Mouse (Mus musculus) lung, embryonic 16.5 days (tissue): ENCODE measurements around the gene Cfap97d2. TPM values are rescaled to one million over a fixed set of nuclear protein-coding genes. Genes with fewer than 3 reads are reported as not detected.
A peak's percentile ranks its signal among the peaks of the same experiment; 100 is the strongest.

Experiments used
- ATAC-seq: fragments of 200-750 bp; cut with Nextera tagmentation; 2 replicates; pipeline ENCODE4 v1.8.0; 2017; ENCODE audit warnings: low read depth, mild to moderate bottlenecking, moderate library complexity
- H3K27ac ChIP-seq: fragments of 300-500 bp; sonication (generic); 2 replicates; pipeline ENCODE4 v1.5.1; 2014; ENCODE audit warnings: mild to moderate bottlenecking, control low read depth, low read length
- H3K27me3 ChIP-seq: fragments of 300-500 bp; sonication (generic); 2 replicates; pipeline ENCODE4 v1.6.1; 2014; ENCODE audit warnings: low read depth, low read length, mixed read lengths; ENCODE audit not compliant: control insufficient read depth, insufficient read depth
- H3K36me3 ChIP-seq: fragments of 300-500 bp; sonication (generic); 2 replicates; pipeline ENCODE4 v1.6.1; 2014; ENCODE audit warnings: low read length; ENCODE audit not compliant: control insufficient read depth, insufficient read depth
- H3K4me1 ChIP-seq: fragments of 300-500 bp; sonication (generic); replicated peaks from 2 replicates; pipeline ENCODE4 v1.6.1; 2014; ENCODE audit warnings: low read length, mixed read lengths; ENCODE audit not compliant: control insufficient read depth, insufficient read depth
- H3K4me2 ChIP-seq: fragments of 300-500 bp; sonication (generic); 2 replicates; pipeline ENCODE4 v1.6.1; 2014; ENCODE audit warnings: low read depth, low read length, control low read depth
- H3K4me3 ChIP-seq: fragments of 300-500 bp; sonication (generic); 2 replicates; pipeline ENCODE4 v1.5.1; 2014; ENCODE audit warnings: mild to moderate bottlenecking, low read length, control low read depth
- H3K9ac ChIP-seq: fragments of 300-500 bp; sonication (generic); 2 replicates; pipeline ENCODE4 v1.6.1; 2014; ENCODE audit warnings: low read length, control low read depth
- H3K9me3 ChIP-seq: fragments of 300-500 bp; sonication (generic); 2 replicates; pipeline ENCODE4 v1.6.1; 2016; ENCODE audit warnings: low read length; ENCODE audit not compliant: control insufficient read depth
- WGBS: fragments of 180-500 bp; shearing (Covaris S2); extraction: QIAGEN DNeasy Blood & Tissue Kit; methylation state at CpG from one replicate; pipeline ENCODE4 v1.1.7; 2014; 5-methylcytosine and 5-hydroxymethylcytosine counted together
- polyA plus RNA-seq: library from polyadenylated mRNA; unstranded; fragments of >200 nt; fragmentation: Nextera tagmentation; extraction: Ambion mirVana; gene quantifications from 2 replicates; pipeline ENCODE4 v1.2.1, GENCODE M21; 2015

Cfap97d2 gene
- polyA plus RNA-seq, 1 experiment from 2014 or later, result 0.29 TPM

GRCm38 (mm10) chr8:13695203-13695867 lies 10.4 kb upstream of the Cfap97d2 start:
- Histone ChIP-seq H3K36me3 (no peaks in the 10 kb centered on the region), H3K27me3 (no peaks in the 10 kb centered on the region), H3K4me2 (no peak overlapping the region), H3K9me3 (no peaks in the 10 kb centered on the region), H3K9ac (no peak overlapping the region), H3K27ac (no peak overlapping the region), H3K4me3 (no peak overlapping the region), H3K4me1 (peaks cover 3% of the 10 kb centered on the region; the same call in 1 of the 2 replicates)
- no peak for ATAC-seq
- whole genome bisulfite sequencing, result 83% methylated on average over 10 of the region's 10 CpGs

- Histone ChIP-seq H3K27ac (no peak overlapping the region), H3K4me1 (peaks cover 3% of the 10 kb centered on the region; the same call in 1 of the 2 replicates), H3K36me3 (no peaks in the 10 kb centered on the region), H3K9ac (no peak overlapping the region), H3K9me3 (no peaks in the 10 kb centered on the region), H3K27me3 (no peaks in the 10 kb centered on the region), H3K4me2 (no peak overlapping the region), H3K4me3 (no peak overlapping the region)
- 66% methylated on average over 4 of the region's 4 CpGs for WGBS
- no peak for ATAC-seq
These were observed 9.5 kb upstream of the Cfap97d2 start for GRCm38 (mm10) chr8:13696157-13696556.

- Histone ChIP-seq H3K36me3 (no peaks in the 10 kb centered on the region), H3K4me2 (no peak overlapping the region), H3K9me3 (no peaks in the 10 kb centered on the region), H3K27ac (no peak overlapping the region), H3K4me1 (peaks cover 7% of the 10 kb centered on the region), H3K9ac (no peak overlapping the region), H3K27me3 (no peaks in the 10 kb centered on the region), H3K4me3 (no peak overlapping the region)
- ATAC-seq, result no peak
- WGBS, result 74% methylated on average over 8 of the region's 8 CpGs
These were observed 8.5 kb upstream of the Cfap97d2 start for GRCm38 (mm10) chr8:13697196-13697595.

- Histone ChIP-seq H3K4me2 (no peak overlapping the region), H3K9me3 (no peaks in the 10 kb centered on the region), H3K4me1 (peaks cover 12% of the 10 kb centered on the region), H3K27ac (no peak overlapping the region), H3K4me3 (no peak overlapping the region), H3K27me3 (no peaks in the 10 kb centered on the region), H3K36me3 (no peaks in the 10 kb centered on the region), H3K9ac (no peak overlapping the region)
- ATAC-seq, result no peak
- WGBS, result 65% methylated on average over 8 of the region's 8 CpGs
These were observed 8.0 kb upstream of the Cfap97d2 start for GRCm38 (mm10) chr8:13697681-13698080.

GRCm38 (mm10) chr8:13698281-13698680 lies 7.4 kb upstream of the Cfap97d2 start:
- 56% methylated on average over 3 of the region's 3 CpGs for WGBS
- ATAC-seq, result no peak
- Histone ChIP-seq H3K4me3 (no peak overlapping the region), H3K36me3 (no peaks in the 10 kb centered on the region), H3K4me1 (peaks cover 18% of the 10 kb centered on the region), H3K9me3 (no peaks in the 10 kb centered on the region), H3K4me2 (no peak overlapping the region), H3K9ac (no peak overlapping the region), H3K27me3 (no peaks in the 10 kb centered on the region), H3K27ac (no peak overlapping the region)

- Histone ChIP-seq H3K4me1 (peaks cover 20% of the 10 kb centered on the region), H3K9ac (no peak overlapping the region), H3K27ac (peak overlapping the region; percentile 40; the same call in 1 of the 2 replicates), H3K4me2 (no peak overlapping the region), H3K27me3 (no peaks in the 10 kb centered on the region), H3K9me3 (no peaks in the 10 kb centered on the region), H3K4me3 (no peak overlapping the region), H3K36me3 (no peaks in the 10 kb centered on the region)
- peak; percentile 56; the same call in 1 of the 2 replicates for ATAC-seq
- 55% methylated on average over 5 of the region's 5 CpGs for WGBS
These were observed 6.3 kb upstream of the Cfap97d2 start for GRCm38 (mm10) chr8:13699323-13699949.

- peak overlapping the region; percentile 72 for H3K27ac ChIP-seq
- H3K9ac ChIP-seq, result no peak overlapping the region
- H3K4me1 ChIP-seq, result peaks cover 21% of the 10 kb centered on the region
- no peaks in the 10 kb centered on the region for H3K27me3 ChIP-seq
- ATAC-seq, result peak; percentile 79
- 26% methylated on average over 4 of the region's 4 CpGs for WGBS
- H3K4me3 ChIP-seq, result no peak overlapping the region
- no peaks in the 10 kb centered on the region for H3K9me3 ChIP-seq
- no peaks in the 10 kb centered on the region for H3K36me3 ChIP-seq
- no peak overlapping the region for H3K4me2 ChIP-seq
These were observed 2.9 kb upstream of the Cfap97d2 start for GRCm38 (mm10) chr8:13702755-13703154.

GRCm38 (mm10) chr8:13703756-13704155 lies 1.9 kb upstream of the Cfap97d2 start:
- H3K4me2 ChIP-seq, result no peak overlapping the region
- H3K4me1 ChIP-seq, result peaks cover 20% of the 10 kb centered on the region
- H3K36me3 ChIP-seq, result no peaks in the 10 kb centered on the region
- H3K4me3 ChIP-seq, result no peak overlapping the region
- H3K9me3 ChIP-seq, result no peaks in the 10 kb centered on the region
- 87% methylated on average over 6 of the region's 6 CpGs for WGBS
- no peak overlapping the region for H3K9ac ChIP-seq
- ATAC-seq, result no peak
- H3K27me3 ChIP-seq, result no peaks in the 10 kb centered on the region
- no peak overlapping the region for H3K27ac ChIP-seq

- Histone ChIP-seq H3K4me2 (no peak overlapping the region), H3K27ac (no peak overlapping the region), H3K9me3 (no peaks in the 10 kb centered on the region), H3K9ac (no peak overlapping the region), H3K27me3 (no peaks in the 10 kb centered on the region), H3K4me3 (no peak overlapping the region), H3K4me1 (peaks cover 20% of the 10 kb centered on the region), H3K36me3 (no peaks in the 10 kb centered on the region)
- WGBS, result 77% methylated on average over 4 of the region's 4 CpGs
- ATAC-seq, result no peak
These were observed 1.4 kb upstream of the Cfap97d2 start for GRCm38 (mm10) chr8:13704301-13704700.
